Mouse (Mus musculus) forebrain, postnatal 0 days (tissue): Measurements from ENCODE around the gene She. TPM values are rescaled to one million over a fixed set of nuclear protein-coding genes. Genes with fewer than 3 reads are reported as not detected.

ENCODE experiments used
- ATAC-seq: fragments of 200-750 bp; cut with Nextera tagmentation; 2 replicates; pipeline ENCODE4 v1.8.0; 2017; ENCODE audit warnings: mild to moderate bottlenecking, moderate library complexity
- DNase-seq: peaks from one replicate; pipeline ENCODE4 v3.0.0-alpha.2; 2015
- H3K27ac ChIP-seq: fragments of 300-500 bp; sonication (generic); 2 replicates; pipeline ENCODE4 v1.5.1; 2014; ENCODE audit warnings: low read depth, mild to moderate bottlenecking, antibody characterized with exemption, low read length, moderate library complexity, mixed read lengths
- H3K27me3 ChIP-seq: fragments of 300-500 bp; sonication (generic); 2 replicates; pipeline ENCODE4 v1.6.1; 2014; ENCODE audit warnings: mild to moderate bottlenecking, low read length, mixed read lengths; ENCODE audit not compliant: insufficient read depth
- H3K36me3 ChIP-seq: fragments of 300-500 bp; sonication (generic); 2 replicates; pipeline ENCODE4 v1.6.1; 2014; ENCODE audit warnings: mild to moderate bottlenecking, moderate library complexity; ENCODE audit not compliant: insufficient read depth
- H3K4me1 ChIP-seq: fragments of 300-500 bp; sonication (generic); 2 replicates; pipeline ENCODE4 v1.6.1; 2014; ENCODE audit warnings: antibody characterized with exemption; ENCODE audit not compliant: insufficient read depth
- H3K4me2 ChIP-seq: fragments of 300-500 bp; sonication (generic); 2 replicates; pipeline ENCODE4 v1.6.1; 2014; ENCODE audit warnings: low read depth, mild to moderate bottlenecking, moderate library complexity
- H3K4me3 ChIP-seq: fragments of 300-500 bp; sonication (generic); 2 replicates; pipeline ENCODE4 v1.5.1; 2014; ENCODE audit warnings: low read depth, low read length, mixed read lengths
- H3K9ac ChIP-seq: fragments of 300-500 bp; sonication (generic); 2 replicates; pipeline ENCODE4 v1.6.1; 2014; ENCODE audit warnings: mild to moderate bottlenecking
- H3K9me3 ChIP-seq: fragments of 300-500 bp; sonication (generic); 2 replicates; pipeline ENCODE4 v1.6.1; 2016; ENCODE audit warnings: low read length
- CTCF ChIP-seq: sonication (generic); IDR thresholded peaks from 2 replicates; pipeline ENCODE4 v1.5.1; 2016; ENCODE audit warnings: antibody characterized with exemption, control low read depth, low read depth
- WGBS: fragments of 180-500 bp; shearing (Covaris S2); extraction: QIAGEN DNeasy Blood & Tissue Kit; methylation state at CpG from one replicate; pipeline ENCODE4 v1.1.7; 2014; 5-methylcytosine and 5-hydroxymethylcytosine counted together
- polyA plus RNA-seq: library from polyadenylated mRNA; unstranded; fragments of >200 nt; fragmentation: Nextera tagmentation; extraction: Ambion mirVana; gene quantifications from 2 replicates; pipeline ENCODE4 v1.2.1, GENCODE M21; 2015
- total RNA-seq: library from RNA; depleted of rRNA; stranded (reverse); fragments of >200 nt; gene quantifications from 2 replicates; pipeline ENCODE4 v1.2.3, GENCODE M21; 2014

She gene
- total and polyA plus RNA-seq, 2 experiments from 2014 or later, result 0.86 to 2.1 TPM

- ATAC-seq, result no peak
- Histone ChIP-seq H3K27me3 (no peaks in the 10 kb centered on the region), H3K4me3 (no peak overlapping the region), H3K4me1 (no peaks in the 10 kb centered on the region), H3K4me2 (no peak overlapping the region), H3K27ac (no peak overlapping the region), H3K36me3 (no peaks in the 10 kb centered on the region), H3K9ac (no peak overlapping the region), H3K9me3 (no peaks in the 10 kb centered on the region)
- DNase-seq, result no peak
- no peak for TF ChIP-seq CTCF
- WGBS, result 83% methylated on average over 5 of the region's 5 CpGs
These were observed 49.1 kb downstream of the She start for GRCm38 (mm10) chr3:89880036-89880851.

GRCm38 (mm10) chr3:89882556-89883181, 51.5 kb downstream of the She start:
- Histone ChIP-seq H3K4me3 (no peak overlapping the region), H3K9me3 (no peaks in the 10 kb centered on the region), H3K4me1 (no peaks in the 10 kb centered on the region), H3K4me2 (no peak overlapping the region), H3K9ac (no peak overlapping the region), H3K36me3 (no peaks in the 10 kb centered on the region), H3K27ac (no peak overlapping the region), H3K27me3 (no peaks in the 10 kb centered on the region)
- ATAC-seq, result no peak
- DNase-seq, result no peak
- WGBS, result 69% methylated on average over 8 of the region's 8 CpGs
- no peak for TF ChIP-seq CTCF

DNA sequence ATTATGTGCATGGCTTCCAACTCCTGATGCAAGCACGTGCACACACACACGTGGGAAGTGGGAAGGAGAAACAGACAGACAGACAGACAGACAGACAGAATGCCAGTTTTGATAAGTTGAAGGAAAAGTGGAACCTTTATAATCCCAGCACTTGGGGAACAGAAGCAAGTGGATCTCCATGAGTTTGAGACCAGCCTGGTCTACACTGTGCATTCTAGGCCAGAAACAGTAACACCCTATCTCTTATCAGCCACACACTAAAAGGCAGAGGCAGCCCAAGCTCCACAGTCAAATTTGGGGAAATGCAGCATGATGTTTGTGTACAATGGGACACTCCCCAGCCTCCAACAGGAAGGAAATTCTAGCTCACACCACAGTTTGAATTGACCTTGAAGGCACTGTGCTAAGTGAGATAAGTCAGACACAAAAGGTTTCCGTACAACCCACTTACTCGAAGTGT, 52.4 kb downstream of the She start:
- TF ChIP-seq CTCF, result no peak
- Histone ChIP-seq H3K36me3 (no peaks in the 10 kb centered on the region), H3K27ac (no peak overlapping the region), H3K4me3 (no peak overlapping the region), H3K27me3 (no peaks in the 10 kb centered on the region), H3K9me3 (no peaks in the 10 kb centered on the region), H3K9ac (no peak overlapping the region), H3K4me1 (no peaks in the 10 kb centered on the region), H3K4me2 (no peak overlapping the region)
- no peak for ATAC-seq
- WGBS, result 84% methylated on average over 4 of the region's 4 CpGs
- DNase-seq, result no peak

DNA sequence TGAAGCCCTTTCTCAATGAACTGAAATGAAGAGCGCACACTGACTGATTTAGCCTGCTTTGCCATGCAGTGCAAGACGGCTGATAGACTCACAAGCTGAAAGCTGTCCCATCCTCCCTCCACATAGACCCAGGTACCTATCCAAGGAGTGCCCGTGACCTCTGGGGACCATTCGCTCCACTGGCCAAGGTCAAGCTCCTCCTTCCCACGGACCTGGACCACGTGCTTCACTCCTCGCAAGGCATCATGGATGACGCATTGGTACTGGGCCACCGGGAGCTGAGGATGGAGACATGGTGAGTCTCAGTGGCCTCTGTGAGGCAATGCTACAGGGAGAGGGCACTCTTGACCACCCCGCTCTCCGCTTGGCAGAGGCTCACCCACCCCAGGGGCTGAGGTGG, 54.6 kb downstream of the She start:
- Histone ChIP-seq H3K36me3 (no peaks in the 10 kb centered on the region), H3K9me3 (no peaks in the 10 kb centered on the region), H3K9ac (no peak overlapping the region), H3K27ac (no peak overlapping the region), H3K4me1 (no peaks in the 10 kb centered on the region), H3K27me3 (no peaks in the 10 kb centered on the region), H3K4me2 (no peak overlapping the region), H3K4me3 (no peak overlapping the region)
- TF ChIP-seq CTCF, result no peak
- DNase-seq (no peak), ATAC-seq (no peak)
- WGBS, result 93% methylated on average over 11 of the region's 11 CpGs

- no peak for ATAC-seq
- no peaks in the 10 kb centered on the region for H3K36me3 ChIP-seq
- no peak overlapping the region for H3K4me2 ChIP-seq
- WGBS, result 93% methylated on average over 7 of the region's 7 CpGs
- H3K9me3 ChIP-seq, result no peaks in the 10 kb centered on the region
- no peak overlapping the region for H3K9ac ChIP-seq
- no peak overlapping the region for H3K4me3 ChIP-seq
- H3K27ac ChIP-seq, result no peak overlapping the region
- no peaks in the 10 kb centered on the region for H3K27me3 ChIP-seq
- no peak for TF ChIP-seq CTCF
- DNase-seq, result no peak
- H3K4me1 ChIP-seq, result no peaks in the 10 kb centered on the region
These were observed 56.5 kb downstream of the She start for GRCm38 (mm10) chr3:89887582-89888230.

DNA sequence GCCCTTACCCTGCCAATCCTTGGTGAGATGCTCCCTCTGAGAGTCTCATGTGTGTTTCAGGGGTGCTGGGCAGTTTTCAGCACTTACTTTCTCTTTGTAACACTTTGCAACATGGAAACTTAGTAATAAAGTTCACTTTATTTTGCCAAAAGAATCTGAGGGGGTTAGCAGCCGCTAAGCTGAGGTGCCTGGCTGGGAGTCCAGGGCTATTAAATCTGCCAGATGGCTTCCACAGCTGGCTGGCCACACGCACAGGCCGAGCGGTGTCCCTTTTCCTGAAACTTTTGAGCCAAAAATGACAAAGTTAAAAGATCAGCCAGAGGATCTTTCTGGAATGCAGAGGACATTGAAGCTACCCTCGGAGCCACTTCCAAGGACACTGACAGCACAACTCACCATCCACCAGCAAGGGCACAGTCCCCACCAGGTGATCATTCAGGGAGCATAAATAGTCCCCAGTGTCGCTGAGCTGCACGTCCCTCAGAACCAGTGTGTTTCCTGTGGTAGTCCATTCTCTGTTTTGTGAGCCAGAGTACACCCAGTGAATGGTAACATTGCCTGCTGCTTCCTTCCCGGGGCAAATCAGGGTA, 58.8 kb downstream of the She start:
- no peak overlapping the region for H3K4me2 ChIP-seq
- DNase-seq (no peak), ATAC-seq (no peak)
- H3K27ac ChIP-seq, result no peak overlapping the region
- TF ChIP-seq CTCF, result no peak
- no peaks in the 10 kb centered on the region for H3K27me3 ChIP-seq
- H3K9me3 ChIP-seq, result no peaks in the 10 kb centered on the region
- no peak overlapping the region for H3K9ac ChIP-seq
- no peak overlapping the region for H3K4me3 ChIP-seq
- no peaks in the 10 kb centered on the region for H3K4me1 ChIP-seq
- 80% methylated on average over 8 of the region's 8 CpGs for whole genome bisulfite sequencing
- no peaks in the 10 kb centered on the region for H3K36me3 ChIP-seq
